Mouse (Mus musculus) forelimb bud, embryonic 11.5 days (tissue): ENCODE results near the gene Ocm.
A peak's percentile ranks its signal among the peaks of the same experiment; 100 is the strongest.
"Not testable (repeated sequence)": the region's sequence is repeated elsewhere in the genome, so short reads cannot be mapped to it uniquely, and the experiment has no call there.

Experiments used
- DNase-seq: peaks from one replicate; pipeline ENCODE4 v3.0.0-alpha.2; 2012; ENCODE audit warnings: low read depth, low spot score

The Ocm gene

GRCm38 (mm10) chr5:144026620-144027263 lies at the start of gene Ocm:
Ocm (minus strand) TSS chr5:144026670.
- no peak for DNase-seq

GRCm38 (mm10) chr5:144071249-144071648 lies 44.8 kb upstream of the Ocm start:
- DNase-seq = no peak

- no peak for DNase-seq
Observed at GRCm38 (mm10) chr5:144070064-144070463, 43.6 kb upstream of the Ocm start.

DNA sequence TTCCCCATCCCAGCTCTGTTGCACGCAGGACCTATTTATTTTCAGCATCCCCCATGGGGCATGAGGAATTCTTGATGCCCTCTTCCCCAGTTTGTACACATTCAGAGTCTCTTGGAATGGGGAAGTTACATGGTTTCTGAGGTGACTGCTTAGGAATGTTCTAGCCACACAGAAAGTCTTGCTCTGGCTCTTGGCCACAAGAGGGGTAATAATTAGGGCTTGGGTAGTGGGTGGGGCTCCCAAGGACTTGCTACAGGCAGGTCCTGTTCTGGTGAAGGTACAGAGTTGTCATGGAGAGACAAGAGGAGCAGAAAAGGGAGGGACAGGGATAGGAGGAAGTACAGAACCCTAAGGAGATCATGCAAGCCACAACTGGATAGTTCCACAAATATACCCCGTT lies 39.6 kb upstream of the Ocm start:
- no peak for DNase-seq

DNA sequence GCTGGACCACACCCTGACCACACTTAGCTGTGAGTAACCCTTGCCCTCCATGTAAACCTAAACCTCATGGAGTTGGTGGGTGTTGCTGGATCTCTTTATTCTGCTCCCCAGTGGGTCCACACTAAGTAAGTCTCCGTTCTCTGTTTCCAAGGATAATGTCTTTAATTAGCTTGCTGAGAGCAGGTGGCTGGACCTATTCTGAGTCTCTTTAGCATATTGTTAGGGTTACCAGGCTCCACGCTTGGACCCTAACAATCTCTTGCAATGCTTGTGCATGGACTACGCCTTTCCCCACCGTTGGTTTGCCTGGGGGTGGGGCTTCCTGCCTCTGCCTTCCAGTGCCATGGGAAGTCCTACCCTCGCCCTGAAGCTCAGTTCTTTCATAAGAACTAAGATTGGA lies 37.6 kb upstream of the Ocm start:
- no peak for DNase-seq

DNA sequence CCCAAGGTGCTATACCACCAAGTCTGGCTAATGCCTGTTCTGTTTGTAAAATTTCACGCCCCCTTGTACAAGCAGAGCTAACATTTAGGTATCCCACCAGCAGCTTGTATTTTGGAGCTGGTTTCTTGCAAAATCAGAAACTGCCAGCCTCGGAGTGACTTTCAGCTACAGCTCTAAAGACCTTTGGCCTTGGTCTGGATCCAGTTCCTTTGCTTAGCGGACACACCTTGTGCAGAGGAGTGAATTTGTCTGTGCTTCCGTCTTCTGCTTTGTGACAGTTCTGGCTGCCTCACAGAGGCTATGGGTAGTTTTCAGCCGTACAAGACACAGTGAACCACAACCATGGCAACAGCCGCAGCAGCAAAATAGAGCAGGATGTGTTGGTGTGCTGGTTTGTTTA lies 27.9 kb upstream of the Ocm start:
- DNase-seq = no peak

DNA sequence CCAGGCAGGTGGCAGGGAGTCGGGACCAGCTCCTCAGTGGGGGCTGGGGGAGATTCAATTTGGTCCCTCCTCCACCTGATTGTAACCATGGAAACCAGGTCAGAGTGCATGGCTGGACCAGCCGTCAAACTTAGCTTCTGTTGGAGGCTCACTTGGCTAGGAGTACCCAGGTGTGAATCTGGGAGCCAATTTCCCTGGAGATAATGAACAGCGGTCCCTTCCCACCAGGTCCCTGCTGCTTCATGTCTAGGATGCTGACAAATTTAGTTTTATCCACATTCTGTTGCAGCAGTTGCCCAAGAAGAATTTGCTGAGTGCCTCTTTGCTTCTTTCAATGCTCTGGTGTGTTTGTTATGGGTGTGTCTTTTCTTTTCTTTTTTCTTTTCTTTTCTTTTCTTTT lies 27.0 kb upstream of the Ocm start:
- DNase-seq = no peak

DNA sequence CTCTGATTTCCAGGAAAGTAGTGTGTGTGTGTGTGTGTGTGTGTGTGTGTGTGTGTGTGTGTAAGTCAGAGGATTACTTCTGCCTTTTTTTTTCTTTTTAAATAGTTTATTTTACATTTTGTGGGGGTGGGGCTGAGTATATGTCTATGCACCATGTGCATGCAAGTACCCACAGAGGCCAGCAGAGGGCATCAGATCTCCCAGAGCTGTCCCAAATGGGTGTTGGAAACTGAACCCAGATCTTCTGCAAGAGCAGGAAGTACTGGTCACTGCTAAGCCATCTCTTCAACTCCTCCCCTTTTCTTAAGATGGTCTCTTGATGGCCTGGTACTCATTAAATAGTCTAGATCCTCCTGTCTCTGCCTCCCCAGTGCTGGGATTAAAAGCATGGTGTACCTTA lies 24.8 kb upstream of the Ocm start:
- DNase-seq = no peak

DNA sequence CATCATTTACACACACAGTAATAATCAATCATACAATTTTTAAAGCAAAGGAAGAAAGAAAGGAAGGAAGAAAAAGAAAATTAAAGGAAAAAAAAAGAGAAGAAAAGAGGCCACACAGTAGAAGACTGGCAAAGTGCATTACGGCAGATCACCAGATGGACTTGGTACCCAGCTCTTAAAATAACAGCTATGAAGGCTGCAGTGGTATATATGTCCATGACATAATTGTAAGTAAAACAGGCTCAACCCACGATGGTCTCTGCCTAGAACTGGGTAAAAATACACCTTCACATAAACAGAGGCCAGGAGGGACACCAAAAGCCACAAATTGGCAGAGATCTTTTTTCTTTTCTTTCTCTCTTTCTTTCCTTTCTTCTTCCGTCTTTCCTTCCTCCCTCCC lies 23.4 kb upstream of the Ocm start:
- DNase-seq = no peak

GRCm38 (mm10) chr5:144047324-144047723 lies 20.9 kb upstream of the Ocm start:
- no peak for DNase-seq

DNA sequence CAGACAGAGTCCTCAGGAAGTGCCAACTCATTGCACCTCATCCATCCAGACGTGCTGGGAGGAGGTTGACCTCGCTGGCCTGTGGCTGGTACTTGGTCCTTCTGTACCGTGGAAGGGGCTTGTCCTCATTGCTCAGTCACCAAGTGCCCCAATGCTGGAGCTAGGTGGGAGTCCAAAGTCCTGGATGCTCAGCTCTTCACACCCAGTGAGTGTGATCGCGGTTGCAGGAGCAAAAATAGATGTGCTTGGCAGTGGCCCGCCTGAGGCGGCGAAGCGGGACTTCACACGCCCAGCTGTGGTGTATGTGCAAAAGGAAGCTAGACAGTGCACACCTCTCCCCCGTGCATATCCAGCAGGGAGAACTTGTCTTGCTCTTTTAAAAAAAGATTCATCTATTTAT lies 16.7 kb upstream of the Ocm start:
- DNase-seq = no peak

- DNase-seq = peak; percentile 75
Observed at GRCm38 (mm10) chr5:144040720-144041364, 14.4 kb upstream of the Ocm start.

- DNase-seq = no peak
Observed at GRCm38 (mm10) chr5:144039886-144040285, 13.4 kb upstream of the Ocm start.

DNA sequence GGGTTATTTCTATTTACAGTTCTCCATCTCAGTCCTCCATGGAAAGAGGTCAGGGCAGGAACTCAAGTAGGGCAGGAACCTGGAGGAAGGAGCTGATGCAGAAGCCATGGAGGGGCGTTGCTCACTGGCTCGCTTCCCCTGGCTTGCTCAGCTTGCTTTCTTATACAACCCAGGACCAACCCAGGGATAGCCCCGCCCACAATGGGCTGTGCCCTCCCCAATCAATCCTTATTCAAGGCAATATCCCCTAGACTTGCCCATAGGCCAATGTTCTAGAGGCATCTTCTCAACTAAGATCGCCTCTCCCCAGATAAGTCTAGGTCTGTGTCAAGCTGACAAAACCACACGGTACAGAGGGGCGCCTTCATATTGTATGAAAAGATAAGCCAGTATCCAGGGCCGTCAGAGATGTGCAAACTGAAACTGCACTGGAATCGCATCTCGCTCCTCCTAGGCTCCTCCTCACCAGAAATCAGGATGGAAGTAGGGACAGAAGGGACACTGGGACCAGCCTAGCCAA lies 12.7 kb upstream of the Ocm start:
- DNase-seq = no peak

GRCm38 (mm10) chr5:144036952-144037351 lies 10.5 kb upstream of the Ocm start:
- DNase-seq = no peak

DNA sequence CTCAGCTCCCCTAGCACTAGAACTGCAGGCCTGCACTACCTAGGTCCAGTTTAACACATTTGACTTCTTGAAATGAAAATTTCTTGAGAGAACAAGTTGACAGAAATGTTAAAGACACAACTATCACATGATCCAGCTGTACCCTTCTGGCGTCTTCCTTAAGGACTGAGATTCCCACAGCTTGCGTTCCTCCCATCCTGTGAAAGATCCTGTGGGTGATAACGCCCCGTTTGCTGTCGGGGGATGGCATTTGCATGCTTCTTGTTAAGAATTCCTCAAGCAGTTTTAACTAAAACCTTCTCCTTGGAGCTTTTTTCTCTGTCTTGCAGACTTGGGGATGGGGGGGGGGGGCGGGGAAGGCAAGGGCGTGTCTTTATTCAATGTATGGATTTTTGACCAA lies 8.1 kb upstream of the Ocm start:
- DNase-seq = no peak

DNA sequence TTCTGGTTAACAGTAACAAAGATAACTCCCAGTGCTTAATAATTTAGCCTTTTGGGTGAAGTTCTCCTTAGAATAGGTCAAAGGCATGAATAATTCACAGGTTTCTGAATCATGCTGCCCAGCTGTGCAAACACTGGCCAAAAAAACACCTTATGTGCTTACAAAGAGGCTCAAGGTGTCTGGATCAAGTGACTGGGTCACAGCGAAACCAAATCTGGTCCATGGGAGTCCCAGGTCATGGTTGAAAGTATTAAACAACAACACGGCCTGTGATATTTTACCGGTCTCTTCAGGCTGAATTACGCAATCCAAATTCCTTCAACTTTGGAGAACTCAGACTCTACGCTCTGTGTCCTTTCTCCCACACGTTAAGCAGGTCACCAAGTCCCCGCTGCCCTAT lies 6.0 kb upstream of the Ocm start:
- DNase-seq = no peak

GRCm38 (mm10) chr5:144015845-144016244 lies 10.6 kb downstream of the Ocm start:
- DNase-seq = no peak

GRCm38 (mm10) chr5:144015312-144015650 lies 11.2 kb downstream of the Ocm start:
- no peak for DNase-seq

DNA sequence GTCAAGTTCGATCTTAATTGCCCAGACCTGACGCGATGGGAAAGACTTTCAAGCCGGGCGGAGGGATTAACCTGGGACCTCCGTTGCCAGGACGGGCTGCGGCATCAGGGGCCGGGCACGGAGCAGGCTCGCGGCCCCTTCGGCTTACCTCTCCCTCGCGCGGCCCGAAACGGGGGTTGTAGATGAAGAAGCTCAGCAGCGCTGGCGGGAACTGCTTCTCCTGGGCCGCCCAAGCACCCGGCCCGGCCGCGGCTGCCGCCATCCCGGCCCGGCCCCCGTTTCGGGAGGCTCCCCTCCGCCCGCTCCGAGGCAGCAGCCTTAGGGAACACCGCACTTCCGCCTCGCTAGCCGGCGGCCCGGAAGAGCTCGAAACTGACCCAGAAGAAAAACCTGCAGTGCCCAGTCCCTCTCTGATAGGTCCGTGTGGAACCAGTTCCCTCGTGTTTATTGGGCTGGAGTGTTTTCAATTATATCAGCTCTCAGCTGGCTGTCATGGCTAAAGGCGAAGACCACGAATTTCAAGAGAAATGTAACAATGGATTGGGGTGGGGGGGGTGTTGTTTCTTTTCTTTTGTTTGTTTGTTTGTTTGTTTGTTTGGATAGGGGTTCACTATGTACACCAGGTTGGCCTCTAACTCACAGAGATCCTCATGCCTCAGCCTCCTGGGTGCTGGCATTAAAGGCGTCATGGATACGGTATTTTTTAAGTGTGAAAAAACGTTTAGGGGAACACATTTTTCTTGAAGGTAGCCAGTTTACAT lies 11.7 kb downstream of the Ocm start, which contains the start of gene Ccz1:
Gene Ccz1, minus strand, starts transcription at position 327 of the 761 bp plus-strand sequence.
- DNase-seq = peak; percentile 88

- DNase-seq = not testable (repeated sequence)
Observed at GRCm38 (mm10) chr5:144013366-144014134, 12.9 kb downstream of the Ocm start.
